Mouse (Mus musculus) layer of hippocampus, adult 6 months (tissue): ENCODE measurements around the gene Sptb. TPM values are rescaled to one million over a fixed set of nuclear protein-coding genes. Genes with fewer than 3 reads are reported as not detected.

Experiments
- long read RNA-seq, 2 experiments: library from polyadenylated mRNA; unstranded; transcript quantifications; one replicate each; pipeline ENCODE4 v2.0.0; 2019 to 2020
- microRNA-seq: library from miRNA; unstranded; fragments of <30 nt; microRNA quantifications from one replicate; pipeline ENCODE4 v1.2.0, GENCODE M21; 2020
- polyA plus RNA-seq: library from polyadenylated mRNA; unstranded; fragments of <200 nt; fragmentation: Nextera tagmentation; gene quantifications from 2 replicates; pipeline ENCODE4 v1.2.3, GENCODE M21; 2021

Gene Sptb
- polyA plus RNA-seq: 10.2 and 11.1 TPM in 2 replicates
- long read RNA-seq, experiment 1, partial matches to known transcripts: 18 of 49 reads
- long read RNA-seq, experiment 1, other reads (novel, unspliced or antisense): 30 of 49 reads
- long read RNA-seq, experiment 2, full-length matches to known transcripts: 4 of 128 reads
- long read RNA-seq, experiment 2, partial matches to known transcripts: 55 of 128 reads
- long read RNA-seq, experiment 2, other reads (novel, unspliced or antisense): 69 of 128 reads

DNA sequence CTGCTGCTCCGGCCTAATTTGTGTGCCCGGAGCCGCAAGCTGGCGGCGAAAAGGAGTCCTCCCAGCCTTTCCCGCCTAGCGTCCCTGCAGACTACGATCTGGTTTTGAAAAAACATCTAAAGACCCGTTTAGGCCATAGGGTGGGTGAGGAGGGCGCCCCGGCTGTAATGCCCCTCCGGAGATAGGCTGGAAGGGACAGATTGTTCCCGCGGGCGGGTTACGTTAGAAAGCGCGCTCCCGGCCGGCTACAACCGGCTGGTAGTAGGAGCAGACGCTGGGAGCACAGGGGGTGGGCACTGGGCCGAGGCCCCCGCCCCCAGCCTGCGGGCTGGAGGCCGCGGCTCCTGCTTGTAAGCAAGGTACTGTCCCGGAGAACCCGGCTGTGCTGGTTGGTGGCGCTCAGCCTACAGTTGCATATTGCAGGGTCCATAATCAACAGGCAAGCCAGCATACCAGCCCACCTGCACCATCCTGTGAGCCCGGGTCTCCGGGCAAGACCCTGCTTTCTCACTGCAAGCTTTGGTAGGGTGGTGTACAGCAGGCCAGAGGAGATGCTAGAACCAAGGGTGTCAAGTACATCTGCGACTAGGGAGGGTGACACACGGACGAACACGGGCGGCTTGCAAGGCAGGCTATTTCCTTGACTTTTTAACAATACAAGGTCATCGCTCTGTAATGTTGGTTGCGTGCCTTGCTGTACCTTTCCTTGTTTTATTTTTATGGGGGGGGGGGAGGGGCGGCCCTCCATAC, at the start of gene Sptb:
Gene Sptb, minus strand, starts transcription at position 197 of the 750 bp plus-strand sequence.

DNA sequence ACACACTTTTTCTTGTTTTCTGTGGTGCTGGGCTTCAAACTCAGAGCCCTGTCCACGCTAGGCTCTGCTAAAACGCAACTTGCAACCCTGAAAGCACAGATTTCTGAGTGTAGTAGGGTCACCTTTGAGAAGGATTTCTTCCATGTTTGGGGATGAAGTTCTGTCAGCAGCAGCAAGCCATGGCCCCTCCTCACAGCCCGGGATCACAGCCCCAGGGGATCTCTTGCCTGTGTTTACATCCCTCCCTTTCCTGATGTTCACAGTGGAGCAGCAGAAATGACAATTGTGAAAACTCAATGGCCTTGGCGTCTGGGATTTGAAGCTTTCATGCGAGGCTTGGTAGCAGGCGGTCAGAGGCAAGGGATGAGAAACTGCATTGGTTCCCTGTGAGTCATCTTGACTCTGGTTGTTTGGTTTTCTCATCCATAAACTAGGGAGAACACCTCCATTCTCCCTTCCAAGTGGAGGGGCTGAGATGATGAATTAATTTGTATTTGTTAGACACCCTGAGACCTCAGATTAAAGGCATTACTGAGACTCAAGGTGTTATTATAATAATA, 179.7 kb downstream of the Sptb start, which contains the start of gene Plekhg3:
Gene Plekhg3, plus strand, starts transcription at position 312 of the 560 bp plus-strand sequence.

Small RNAs within 50 kb of the gene (microRNA-seq; reads per million reads assigned to microRNA genes)
- not detected for gene Mir5135

Other genes starting within 250 kb of the Sptb start
- gene Plekhg3, start 179.7 kb downstream of the Sptb start, polyA plus RNA-seq: 3.9 and 4.6 TPM in 2 replicates
- 228 and 286 TPM in 2 replicates for gene Churc1, start 55.0 kb upstream of the Sptb start, polyA plus RNA-seq
- 14.2 and 14.9 TPM in 2 replicates for gene Fntb, start 55.0 kb upstream of the Sptb start, polyA plus RNA-seq
- 0.14 TPM in 1 of 2 replicates, not detected in the other for gene Gpx2, start 85.0 kb upstream of the Sptb start, polyA plus RNA-seq
- 85.1 and 101 TPM in 2 replicates for gene Rab15, start 112.4 kb upstream of the Sptb start, polyA plus RNA-seq